Mouse (Mus musculus) kidney, adult 2 months (tissue): ENCODE results near the gene Hexim2.

Experiments used
- CTCF ChIP-seq: fragments of 200-500 bp; conservative IDR thresholded peaks from 2 replicates; pipeline ENCODE4 v1.5.1; 2011; ENCODE audit warnings: low read depth, mild to moderate bottlenecking, control low read depth, low read length, moderate library complexity, mixed read lengths; ENCODE audit not compliant: insufficient read depth, insufficient read length
- POLR2A ChIP-seq: fragments of 200-500 bp; IDR thresholded peaks from one replicate; pipeline ENCODE4 v1.6.1; 2011; ENCODE audit warnings: low read depth, low read length, control low read depth

DNA sequence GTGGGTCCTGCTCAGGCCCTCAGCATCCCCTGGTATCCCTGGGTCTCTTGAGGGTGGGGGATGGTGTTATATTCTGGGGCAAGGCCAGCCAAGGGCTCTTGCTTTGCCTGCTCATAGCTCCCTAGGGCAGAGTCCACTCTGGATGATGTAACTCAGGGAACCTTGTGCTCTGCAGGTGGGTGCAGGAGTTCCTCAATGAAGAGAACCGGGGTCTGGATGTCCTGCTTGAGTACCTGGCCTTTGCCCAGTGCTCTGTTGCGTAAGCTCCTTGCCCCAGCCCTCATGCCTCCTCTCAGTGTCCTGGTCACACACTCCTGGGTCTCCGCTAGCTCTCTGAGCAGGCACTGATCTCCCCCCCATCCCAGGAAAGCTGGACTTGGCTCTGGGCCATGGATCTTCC, 49.7 kb downstream of the Hexim2 start:
- TF ChIP-seq CTCF (no peak), POLR2A (no peak)
